Mouse (Mus musculus): ENCODE data around the gene Apbb1ip. TPM values are rescaled to one million over a fixed set of nuclear protein-coding genes. Genes with fewer than 3 reads are reported as not detected.

Apbb1ip gene
- total RNA-seq (2021) = 1 to 10 TPM; 2.3 to 2.7 TPM
- long read RNA-seq, experiment 1 = 0 reads
- long read RNA-seq, experiment 2 = 0 reads

GRCm38 (mm10) chr2:22773549-22774180 is at the start of gene Apbb1ip:
TSS of gene Apbb1ip (plus strand) at chr2:22774094.
- no peak for DNase-seq
- intact Hi-C loops (cut with DNase I) = no loop called here

- intact Hi-C loops (cut with DNase I) = no loop called here
- DNase-seq = no peak
Measured at GRCm38 (mm10) chr2:22727113-22727512, 46.8 kb upstream of the Apbb1ip start.

GRCm38 (mm10) chr2:22736134-22736533 is 37.8 kb upstream of the Apbb1ip start:
- DNase-seq = no peak
- intact Hi-C loops (cut with DNase I) = no loop called here

GRCm38 (mm10) chr2:22739369-22739768 is 34.5 kb upstream of the Apbb1ip start:
- intact Hi-C loops (cut with DNase I) = no loop called here
- no peak for DNase-seq

GRCm38 (mm10) chr2:22740441-22740840 is 33.5 kb upstream of the Apbb1ip start:
- intact Hi-C loops (cut with DNase I) = no loop called here

GRCm38 (mm10) chr2:22741222-22741621 is 32.7 kb upstream of the Apbb1ip start:
- intact Hi-C loops (cut with DNase I) = no loop called here
- DNase-seq = no peak

More at GRCm38 (mm10) chr2:22740441-22740840, 33.5 kb upstream of the Apbb1ip start:
- DNase-seq = no peak

- no peak for DNase-seq
- intact Hi-C loops (cut with DNase I) = no loop called here
Measured at GRCm38 (mm10) chr2:22744121-22744761, 29.7 kb upstream of the Apbb1ip start.

- DNase-seq = no peak
- intact Hi-C loops (cut with DNase I) = no loop called here
Measured at GRCm38 (mm10) chr2:22744876-22745275, 29.0 kb upstream of the Apbb1ip start.

GRCm38 (mm10) chr2:22746785-22747184 is 27.1 kb upstream of the Apbb1ip start:
- DNase-seq = no peak
- intact Hi-C loops (cut with DNase I) = no loop called here

- intact Hi-C loops (cut with DNase I) = no loop called here
- DNase-seq = no peak
Measured at GRCm38 (mm10) chr2:22747941-22748340, 26.0 kb upstream of the Apbb1ip start.

- intact Hi-C loops (cut with DNase I) = no loop called here
- DNase-seq = no peak
Measured at GRCm38 (mm10) chr2:22749761-22750160, 24.1 kb upstream of the Apbb1ip start.

GRCm38 (mm10) chr2:22752492-22752891 is 21.4 kb upstream of the Apbb1ip start:
- DNase-seq = no peak
- intact Hi-C loops (cut with DNase I) = no loop called here

GRCm38 (mm10) chr2:22753461-22754075 is 20.3 kb upstream of the Apbb1ip start:
- intact Hi-C loops (cut with DNase I) = no loop called here
- no peak for DNase-seq

- intact Hi-C loops (cut with DNase I) = no loop called here
- DNase-seq = no peak
Measured at GRCm38 (mm10) chr2:22754222-22754824, 19.6 kb upstream of the Apbb1ip start.

GRCm38 (mm10) chr2:22755561-22755960 is 18.3 kb upstream of the Apbb1ip start:
- DNase-seq = no peak
- intact Hi-C loops (cut with DNase I) = loop anchor here (5.0 kb wide), 1 partner anchor 112 kb away; no protein-coding TSS in a partner anchor

GRCm38 (mm10) chr2:22758310-22758972 is 15.5 kb upstream of the Apbb1ip start:
- intact Hi-C loops (cut with DNase I) = loop anchor here (5.0 kb wide), 1 partner anchor 109 kb away; no protein-coding TSS in a partner anchor
- peak in 1 of 2 experiments; percentile 55 for DNase-seq

- no peak for DNase-seq
- intact Hi-C loops (cut with DNase I) = no loop called here
Measured at GRCm38 (mm10) chr2:22760452-22760851, 13.4 kb upstream of the Apbb1ip start.

GRCm38 (mm10) chr2:22761103-22761521 is 12.8 kb upstream of the Apbb1ip start:
- intact Hi-C loops (cut with DNase I) = no loop called here
- no peak for DNase-seq

- DNase-seq = no peak
- intact Hi-C loops (cut with DNase I) = no loop called here
Measured at GRCm38 (mm10) chr2:22764774-22765387, 9.0 kb upstream of the Apbb1ip start.

GRCm38 (mm10) chr2:22771311-22771710 is 2.6 kb upstream of the Apbb1ip start:
- intact Hi-C loops (cut with DNase I) = no loop called here
- DNase-seq = no peak
